Mouse (Mus musculus): Measurements from ENCODE around the gene Hist2h2aa1.

GRCm38 (mm10) chr3:96196437-96197128, 48.7 kb upstream of the Hist2h2aa1 start:
- no peak for TF ChIP-seq POLR2A (IDR thresholded peaks at IDR 0.05; ENCODE audit: borderline replicate concordance, insufficient read depth, low read length)
- TF ChIP-seq CTCF (IDR thresholded peaks at IDR 0.05; ENCODE audit: borderline replicate concordance, insufficient read depth, low read depth, low read length): no peak

Data from cerebellum, adult 2 months (tissue).